Mouse (Mus musculus) c-Kit-positive CD71-positive TER-119-negative erythroid progenitor cells, embryonic 14.5 days (primary cell): ENCODE data around the gene Gprin2.

Experiments used
- DNase-seq: peaks from one replicate; pipeline ENCODE4 v3.0.0-alpha.2; 2013; ENCODE audit warnings: low read depth

The Gprin2 gene

DNA sequence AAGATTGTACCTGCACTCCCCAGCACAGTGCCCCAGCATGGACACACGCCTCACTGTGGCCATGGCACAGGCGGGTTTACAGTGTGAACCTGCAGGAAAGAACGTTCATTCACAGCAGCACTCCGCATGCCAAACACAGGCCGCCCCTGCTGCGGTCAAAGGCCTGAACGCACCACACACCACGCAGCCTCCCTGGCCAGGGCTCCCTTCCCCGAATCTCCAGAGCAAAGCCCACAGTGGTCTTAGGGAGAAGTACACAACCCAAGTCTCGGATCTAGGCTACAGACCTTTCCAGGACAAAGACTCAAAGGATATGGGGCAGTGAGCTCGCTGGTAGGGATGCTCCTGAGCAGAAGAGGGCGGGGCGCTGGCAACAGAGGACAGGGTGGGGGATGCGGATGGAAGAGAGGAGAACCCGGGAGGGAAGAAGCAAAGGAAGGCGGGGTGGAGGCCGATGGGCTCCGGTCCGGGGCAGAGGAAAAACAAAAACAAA is 669 bp downstream of the Gprin2 start:
- no peak for DNase-seq

DNA sequence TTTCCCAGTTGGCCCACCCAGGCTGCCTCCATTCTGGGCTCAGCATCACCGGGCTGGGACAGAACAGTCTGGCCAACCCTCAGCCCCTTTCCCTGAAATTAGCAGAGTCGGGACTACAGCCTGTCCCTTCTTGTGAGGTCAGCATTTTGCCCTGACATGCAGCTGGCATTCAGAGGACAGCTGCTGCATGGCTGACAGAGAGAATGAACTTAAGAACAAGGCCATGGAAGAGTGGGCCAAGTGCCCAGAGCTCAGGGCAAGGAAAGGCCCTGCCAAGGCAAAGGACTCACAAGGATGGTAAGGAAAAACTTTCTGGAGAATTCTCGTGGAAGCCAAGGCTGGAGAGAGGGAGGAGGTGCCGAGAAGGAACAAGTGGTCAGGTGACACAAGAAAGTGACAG is 4.7 kb downstream of the Gprin2 start:
- DNase-seq, result no peak

DNA sequence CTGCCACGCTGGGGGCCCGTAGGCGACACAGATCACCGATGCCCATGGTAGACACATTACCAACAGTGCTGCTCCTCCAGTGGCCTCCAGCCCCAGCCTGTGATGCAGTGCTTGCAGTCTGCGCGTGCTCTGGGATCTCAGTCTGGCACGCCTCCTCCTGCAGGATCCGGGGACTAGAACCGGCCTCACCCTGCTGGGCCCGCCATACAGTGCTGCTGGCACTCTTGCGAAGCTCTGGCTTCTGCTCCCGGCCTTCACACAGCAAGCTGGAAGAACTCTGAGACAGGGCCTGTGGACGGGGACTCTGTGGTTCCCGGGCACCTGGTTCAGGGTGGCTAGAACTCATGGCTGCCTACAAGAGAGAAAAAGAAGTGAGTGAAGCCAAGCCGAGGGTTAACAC is 6.0 kb downstream of the Gprin2 start:
- no peak for DNase-seq

DNA sequence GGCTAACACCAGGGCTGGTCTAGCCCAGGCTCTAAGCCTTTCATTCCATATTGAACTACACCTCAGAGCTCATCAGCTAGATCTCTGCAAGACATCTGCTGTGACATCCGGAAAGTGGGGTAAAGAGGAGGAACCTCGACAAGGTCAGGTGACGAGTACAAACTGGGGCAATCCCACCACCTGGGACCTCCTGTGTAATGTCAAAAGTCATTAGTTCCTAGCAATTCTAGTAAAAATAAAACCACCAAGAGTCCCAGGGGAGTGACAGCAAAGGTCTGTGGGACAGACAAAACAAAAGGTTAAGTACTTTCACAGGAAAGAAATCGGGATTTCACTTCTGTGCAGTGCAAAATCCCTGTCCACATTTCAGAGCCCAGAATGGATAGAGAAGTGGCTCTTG is 7.6 kb downstream of the Gprin2 start:
- no peak for DNase-seq

DNA sequence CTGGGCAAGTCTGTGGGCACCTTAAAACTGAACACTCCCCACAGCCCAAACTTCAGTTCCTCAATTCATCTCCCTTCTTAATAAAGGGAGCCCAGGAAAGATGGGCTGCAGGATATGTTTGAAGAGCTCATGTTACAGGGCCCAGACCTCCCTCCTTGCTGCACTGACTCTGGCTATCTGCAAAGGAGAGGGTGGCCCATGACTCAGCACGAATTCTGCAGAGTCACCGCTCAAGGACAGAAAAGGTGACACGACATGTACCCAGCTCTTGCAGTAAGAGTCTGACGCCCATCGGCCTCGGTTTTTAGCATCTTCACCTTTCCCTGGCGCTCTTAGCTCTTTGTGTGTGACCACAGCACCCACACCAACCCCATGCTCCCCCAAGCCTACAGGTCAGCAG is 11.1 kb downstream of the Gprin2 start:
- DNase-seq, result peak; percentile 3

DNA sequence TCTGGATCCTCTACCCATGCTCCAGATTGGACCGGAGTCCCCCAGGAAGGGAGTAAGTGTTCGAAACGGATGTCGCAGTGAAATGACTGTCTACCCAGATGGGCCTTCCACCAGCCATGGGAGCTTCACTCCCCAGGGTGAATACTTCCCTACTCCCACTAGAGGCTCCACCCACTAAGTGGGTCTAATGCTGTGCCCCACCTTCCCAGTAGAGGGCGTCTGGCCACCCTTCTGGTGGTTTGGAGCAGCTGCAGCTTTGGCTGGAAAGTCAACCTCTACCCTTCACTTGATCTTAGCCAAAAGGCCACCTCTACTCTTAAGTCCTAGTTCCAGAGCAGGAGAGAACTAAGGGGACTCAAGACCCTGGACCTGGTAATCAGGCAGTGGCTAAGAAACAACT is 12.8 kb downstream of the Gprin2 start:
- peak; percentile 19 for DNase-seq

DNA sequence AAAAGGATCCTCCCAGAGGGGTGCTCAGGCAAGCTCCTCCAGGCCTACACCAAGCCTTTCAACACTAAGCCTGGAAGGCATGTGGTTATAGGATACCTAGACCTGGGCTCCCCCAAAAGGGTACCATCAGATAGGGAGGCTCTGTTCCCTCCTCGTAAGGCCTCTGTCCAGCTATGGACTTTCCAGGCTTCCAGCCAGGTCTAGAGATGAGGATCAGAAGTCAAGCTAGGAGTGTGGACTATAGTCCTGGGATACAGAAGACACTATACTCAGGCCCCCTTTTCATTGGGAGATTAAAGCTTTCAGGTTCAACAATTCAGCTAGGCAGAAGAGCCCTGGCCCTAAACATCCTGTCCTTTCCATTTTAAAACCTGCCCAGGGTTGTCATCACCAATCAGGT is 18.4 kb downstream of the Gprin2 start:
- DNase-seq, result no peak

DNA sequence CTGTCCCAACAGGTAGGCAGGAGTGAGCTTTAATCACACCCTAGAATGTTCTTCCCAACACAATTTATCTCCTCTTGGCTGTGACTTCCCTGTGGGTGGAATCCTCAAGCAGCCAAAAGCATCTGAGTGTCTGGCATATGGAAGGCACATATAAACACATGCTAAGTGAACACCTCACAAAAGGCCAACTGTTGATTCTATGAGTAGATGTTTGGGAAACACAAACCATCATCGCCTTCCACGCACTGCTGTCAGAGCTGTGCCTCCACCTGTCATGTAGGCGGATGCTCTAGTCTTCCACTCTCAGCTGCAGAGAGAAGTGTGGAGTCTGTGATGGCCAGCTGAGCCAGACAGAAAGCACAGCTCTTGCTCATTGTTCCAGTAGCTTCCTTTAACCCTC is 22.1 kb downstream of the Gprin2 start:
- no peak for DNase-seq

DNA sequence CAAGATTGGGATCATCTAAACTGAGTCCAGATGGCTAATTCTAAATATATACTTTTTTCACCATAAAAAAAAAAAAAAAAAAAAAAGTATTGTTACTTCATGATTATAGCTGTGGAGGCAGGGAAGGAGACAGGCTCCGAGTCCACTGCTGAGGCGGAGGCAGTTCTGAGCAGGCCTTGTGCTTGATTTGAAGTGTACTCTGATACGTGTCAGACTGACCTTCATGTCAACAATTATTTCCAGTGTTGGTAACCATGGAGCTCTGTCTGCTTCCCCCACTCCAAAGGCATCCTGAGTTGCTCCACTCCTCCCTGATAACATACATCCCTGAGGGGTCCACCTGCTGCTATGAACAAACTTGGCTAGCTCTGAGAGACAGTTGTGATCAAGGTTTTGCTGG is 30.3 kb downstream of the Gprin2 start:
- no peak for DNase-seq

DNA sequence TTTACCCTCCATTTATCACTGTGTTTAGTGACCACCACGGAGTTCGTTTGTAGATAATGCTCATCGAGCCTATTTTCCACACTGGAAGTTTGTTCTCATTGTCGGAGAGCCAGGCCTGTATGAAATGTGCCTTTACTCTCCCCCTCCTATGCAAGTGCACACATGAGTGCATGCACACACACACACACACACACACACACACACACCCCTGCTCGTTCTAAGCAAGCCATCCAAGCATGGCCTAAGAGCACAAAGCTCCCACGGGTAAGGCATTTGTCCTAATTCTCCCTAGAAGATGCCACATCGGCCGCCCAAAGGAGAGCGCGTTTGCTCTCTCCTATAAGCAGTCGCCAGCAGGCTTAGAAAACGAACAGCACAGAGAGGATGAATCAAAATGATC is 45.7 kb downstream of the Gprin2 start:
- DNase-seq, result no peak

DNA sequence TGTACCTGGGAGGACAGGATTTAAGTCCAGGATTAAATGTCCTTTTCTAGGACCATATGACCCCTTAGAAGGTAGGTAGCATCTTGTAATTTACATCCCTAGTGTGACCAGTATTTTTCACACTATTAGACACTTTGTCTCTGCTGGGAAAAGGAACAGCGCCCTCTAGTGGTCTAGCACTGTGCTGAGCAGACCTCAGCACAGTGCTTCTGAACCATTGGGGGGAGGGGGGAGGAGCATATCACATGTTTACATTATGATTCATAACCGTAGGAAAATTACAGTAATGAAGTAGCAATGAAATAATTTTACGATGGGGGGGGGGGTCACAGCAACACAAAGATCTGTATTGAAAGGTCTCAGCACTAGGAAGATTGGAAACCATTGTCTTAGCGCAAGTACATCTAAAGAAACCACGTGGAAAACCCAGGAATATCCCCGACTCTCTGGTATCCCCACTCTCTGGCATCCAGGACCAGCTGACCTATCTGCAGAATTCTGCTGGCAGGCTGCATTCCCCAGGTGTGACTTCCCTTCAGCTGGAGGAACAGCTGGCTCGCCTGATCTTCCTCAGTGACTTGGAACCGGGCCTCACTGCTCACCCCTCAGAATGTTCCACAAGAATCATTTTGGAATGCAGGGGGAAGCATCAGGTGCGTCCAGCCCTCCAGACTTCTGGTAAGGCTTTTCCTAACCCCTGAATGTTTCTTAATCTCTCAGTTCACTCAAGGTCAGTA is 46.7 kb downstream of the Gprin2 start:
- peak; percentile 21 for DNase-seq

DNA sequence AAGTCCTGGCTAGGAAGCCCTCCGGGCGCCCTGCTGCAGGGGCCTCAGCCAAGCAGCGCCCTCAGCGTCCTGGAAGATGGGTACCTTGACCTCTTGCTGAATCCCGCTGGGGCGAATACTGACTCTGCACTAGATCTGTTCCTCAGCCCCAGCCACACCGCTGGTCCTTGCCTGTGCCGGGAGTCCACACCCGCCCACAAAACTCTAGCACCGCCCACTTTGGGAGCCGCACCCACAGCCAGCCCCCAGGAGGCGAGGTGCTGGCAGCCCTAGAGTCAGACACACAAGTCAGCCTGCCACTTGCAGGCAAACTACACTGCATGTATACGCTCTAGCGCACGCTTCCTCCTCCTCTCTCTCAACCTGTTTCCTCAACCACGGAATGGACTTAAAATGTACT is 49.1 kb downstream of the Gprin2 start, which contains the start of gene Npy4r:
Gene Npy4r, minus strand, starts transcription at position 148 of the 400 bp plus-strand sequence.
- peak; percentile 20 for DNase-seq

DNA sequence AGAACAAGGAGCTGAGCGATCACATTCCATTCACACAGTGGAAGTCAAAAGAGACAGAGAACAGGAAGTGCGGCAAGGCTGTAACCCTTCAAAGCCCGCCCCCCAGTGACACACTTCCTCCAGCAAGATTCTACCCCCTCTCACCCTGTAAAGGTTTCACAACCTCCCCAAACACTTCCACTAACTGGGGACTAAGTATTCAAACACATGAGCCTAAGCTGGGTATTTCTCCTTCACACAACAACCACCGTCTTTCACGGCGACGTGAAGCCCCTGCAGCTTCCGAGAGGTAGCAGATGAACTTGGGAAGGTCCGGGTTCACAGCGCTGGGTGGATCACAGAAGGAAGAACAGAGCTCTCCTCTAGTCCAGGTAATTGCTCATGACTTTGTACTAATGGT is 58.5 kb downstream of the Gprin2 start:
- DNase-seq, result no peak

DNA sequence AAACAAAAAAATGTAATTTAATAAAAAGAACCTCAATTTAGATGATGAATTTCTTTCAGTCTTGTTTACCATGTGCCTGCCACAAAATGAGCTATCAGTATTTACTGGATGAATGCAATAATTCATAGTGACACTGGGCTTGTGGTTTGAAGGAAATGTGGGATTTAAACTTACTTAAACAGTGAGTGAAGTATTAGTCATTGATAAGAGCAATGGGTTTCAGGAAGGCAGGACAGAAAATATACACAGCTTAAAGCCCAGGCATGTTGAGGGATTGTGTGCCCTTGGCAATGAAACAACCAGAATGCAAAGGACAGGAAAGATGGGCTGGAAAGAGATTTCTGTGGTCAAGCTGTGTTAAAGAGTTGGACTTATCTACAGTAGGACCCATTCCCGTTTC is 59.1 kb downstream of the Gprin2 start:
- no peak for DNase-seq

DNA sequence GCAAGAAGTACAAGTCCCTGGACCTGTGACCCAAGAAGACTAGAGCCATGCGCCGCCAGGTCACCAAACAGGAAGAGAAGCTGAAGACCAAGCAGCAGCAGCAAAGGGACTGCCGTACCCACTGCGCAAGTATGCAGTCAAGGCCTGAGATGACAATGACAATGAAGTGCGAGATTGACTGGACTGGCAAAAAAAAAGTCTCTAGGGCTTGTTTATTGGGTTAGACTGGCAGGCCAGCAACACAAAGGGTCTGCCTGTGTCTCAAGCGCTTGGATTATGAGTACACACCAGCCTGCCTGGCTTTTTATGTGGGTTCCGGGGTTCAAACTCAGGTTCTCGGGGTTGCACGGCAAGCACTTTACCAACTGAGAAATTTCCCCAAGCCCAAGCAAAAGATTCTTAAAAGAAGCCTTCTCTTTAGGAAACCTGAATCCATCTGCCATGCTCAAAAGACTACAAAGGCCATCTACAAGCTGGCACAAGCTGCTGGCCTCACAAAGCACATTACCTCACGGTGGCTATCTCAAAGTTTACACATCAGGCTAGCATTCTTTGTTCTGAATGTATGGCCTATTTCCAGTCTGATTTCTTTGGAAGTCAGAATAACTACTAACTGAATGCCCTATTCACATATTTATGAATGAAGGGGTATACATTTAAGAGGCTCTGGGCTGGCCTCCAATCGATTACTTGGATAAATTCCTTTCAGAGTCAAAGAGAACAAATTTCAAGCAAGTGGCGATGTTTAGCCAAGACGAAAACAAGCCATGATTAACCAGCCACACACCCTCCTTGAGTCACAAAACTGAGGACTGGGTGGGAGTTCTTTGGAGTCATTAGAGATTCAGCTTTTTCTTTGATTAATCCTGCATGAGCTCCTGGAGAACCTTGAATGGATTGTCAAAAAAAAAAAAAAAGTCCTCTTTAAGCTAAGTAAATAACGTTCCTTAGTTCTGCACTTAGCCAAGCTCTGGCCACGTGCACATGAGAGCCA is 61.5 kb downstream of the Gprin2 start:
- DNase-seq, result no peak
